Mouse (Mus musculus) intestine, postnatal 0 days (tissue): ENCODE results near the gene Tmem170b. TPM values are rescaled to one million over a fixed set of nuclear protein-coding genes. Genes with fewer than 3 reads are reported as not detected.

ENCODE experiments used
- ATAC-seq: fragments of 200-750 bp; cut with Nextera tagmentation; 2 replicates; pipeline ENCODE4 v1.8.0; 2017; ENCODE audit warnings: mild to moderate bottlenecking, moderate TSS enrichment, moderate library complexity
- H3K27ac ChIP-seq: fragments of 300-500 bp; sonication (generic); 2 replicates; pipeline ENCODE4 v1.5.1; 2014; ENCODE audit warnings: mild to moderate bottlenecking, low read depth, low read length, moderate library complexity
- H3K27me3 ChIP-seq: fragments of 300-500 bp; sonication (generic); replicated peaks from 2 replicates; pipeline ENCODE4 v1.6.1; 2014; ENCODE audit warnings: low read length, mixed read lengths; ENCODE audit not compliant: control insufficient read depth, insufficient read depth
- H3K36me3 ChIP-seq: fragments of 300-500 bp; sonication (generic); 2 replicates; pipeline ENCODE4 v1.6.1; 2014; ENCODE audit warnings: mild to moderate bottlenecking, moderate library complexity; ENCODE audit not compliant: control insufficient read depth, insufficient read depth
- H3K4me1 ChIP-seq: fragments of 300-500 bp; sonication (generic); replicated peaks from 2 replicates; pipeline ENCODE4 v1.6.1; 2014; ENCODE audit warnings: antibody characterized with exemption, low read length, mixed read lengths; ENCODE audit not compliant: control insufficient read depth, insufficient read depth
- H3K4me2 ChIP-seq: fragments of 300-500 bp; sonication (generic); replicated peaks from 2 replicates; pipeline ENCODE4 v1.6.1; 2014; ENCODE audit warnings: low read depth, mild to moderate bottlenecking, moderate library complexity
- H3K4me3 ChIP-seq: fragments of 300-500 bp; sonication (generic); 2 replicates; pipeline ENCODE4 v1.5.1; 2014; ENCODE audit warnings: low read depth, low read length
- H3K9ac ChIP-seq: fragments of 300-500 bp; sonication (generic); 2 replicates; pipeline ENCODE4 v1.6.1; 2014; ENCODE audit warnings: mild to moderate bottlenecking, low read depth, low read length
- H3K9me3 ChIP-seq: fragments of 300-500 bp; sonication (generic); 2 replicates; pipeline ENCODE4 v1.6.1; 2016; ENCODE audit warnings: mixed run types; ENCODE audit not compliant: control insufficient read depth
- CTCF ChIP-seq: sonication (generic); IDR thresholded peaks from 2 replicates; pipeline ENCODE4 v1.5.1; 2016; ENCODE audit warnings: low read depth, mild to moderate bottlenecking, control low read depth, antibody characterized with exemption, moderate library complexity
- WGBS: fragments of 180-500 bp; shearing (Covaris S2); extraction: QIAGEN DNeasy Blood & Tissue Kit; methylation state at CpG from one replicate; pipeline ENCODE4 v1.1.7; 2014; 5-methylcytosine and 5-hydroxymethylcytosine counted together
- polyA plus RNA-seq: library from polyadenylated mRNA; unstranded; fragments of >200 nt; fragmentation: Nextera tagmentation; extraction: Ambion mirVana; gene quantifications from 2 replicates; pipeline ENCODE4 v1.2.1, GENCODE M21; 2015

Gene Tmem170b
- polyA plus RNA-seq, 1 experiment from 2014 or later: 7.7 TPM

GRCm38 (mm10) chr13:41572351-41572735 is 33.4 kb upstream of the Tmem170b start:
- H3K27me3 ChIP-seq: no peaks in the 10 kb centered on the region
- no peak overlapping the region for H3K27ac ChIP-seq
- 46% methylated on average over 4 of the region's 4 CpGs for WGBS
- H3K4me3 ChIP-seq: no peak overlapping the region
- no peaks in the 10 kb centered on the region for H3K36me3 ChIP-seq
- H3K9ac ChIP-seq: no peak overlapping the region
- 0 out of 2 replicates have a peak, but pooled peaks cover 3% of the 10 kb centered on the region for H3K9me3 ChIP-seq
- no peak for TF ChIP-seq CTCF
- ATAC-seq: no peak
- no peak overlapping the region for H3K4me2 ChIP-seq
- no peaks in the 10 kb centered on the region for H3K4me1 ChIP-seq

- H3K9me3 ChIP-seq: 0 out of 2 replicates have a peak, but pooled peaks cover 3% of the 10 kb centered on the region
- H3K27ac ChIP-seq: no peak overlapping the region
- no peak overlapping the region for H3K4me3 ChIP-seq
- H3K36me3 ChIP-seq: no peaks in the 10 kb centered on the region
- H3K4me2 ChIP-seq: no peak overlapping the region
- H3K9ac ChIP-seq: no peak overlapping the region
- ATAC-seq: no peak
- no peaks in the 10 kb centered on the region for H3K4me1 ChIP-seq
- 0 out of 2 replicates have a peak, but pooled peaks have one; percentile 21 for TF ChIP-seq CTCF
- no peaks in the 10 kb centered on the region for H3K27me3 ChIP-seq
- 42% methylated on average over 4 of the region's 4 CpGs for WGBS
These were observed 32.4 kb upstream of the Tmem170b start for GRCm38 (mm10) chr13:41573126-41573846.

- Histone ChIP-seq H3K36me3 (no peaks in the 10 kb centered on the region), H3K27ac (no peak overlapping the region), H3K9ac (no peak overlapping the region), H3K4me1 (no peaks in the 10 kb centered on the region), H3K4me3 (no peak overlapping the region), H3K9me3 (0 out of 2 replicates have a peak, but pooled peaks cover 3% of the 10 kb centered on the region), H3K27me3 (no peaks in the 10 kb centered on the region), H3K4me2 (no peak overlapping the region)
- 65% methylated on average over 4 of the region's 4 CpGs for WGBS
- ATAC-seq: no peak
- no peak for TF ChIP-seq CTCF
These were observed 24.6 kb upstream of the Tmem170b start for GRCm38 (mm10) chr13:41581058-41581457.

- H3K36me3 ChIP-seq: no peaks in the 10 kb centered on the region
- WGBS: 50% methylated on average over 7 of the region's 7 CpGs
These were observed 21.9 kb upstream of the Tmem170b start for GRCm38 (mm10) chr13:41583666-41584357.

GRCm38 (mm10) chr13:41584358-41584680 is 21.4 kb upstream of the Tmem170b start:
- WGBS: 95% methylated on average over 3 of the region's 3 CpGs

More at GRCm38 (mm10) chr13:41583666-41584357, 21.9 kb upstream of the Tmem170b start:
- no peak overlapping the region for H3K27ac ChIP-seq
- no peak for TF ChIP-seq CTCF
- ATAC-seq: 0 out of 2 replicates have a peak, but pooled peaks have one; percentile 33
- no peaks in the 10 kb centered on the region for H3K27me3 ChIP-seq
- peak overlapping the region; percentile 51 for H3K4me2 ChIP-seq
- no peak overlapping the region for H3K9ac ChIP-seq
- no peaks in the 10 kb centered on the region for H3K9me3 ChIP-seq
- H3K4me3 ChIP-seq: 0 out of 2 replicates have a peak overlapping the region, but pooled peaks have one; percentile 11
- no peaks in the 10 kb centered on the region for H3K4me1 ChIP-seq

GRCm38 (mm10) chr13:41584896-41585295 is 20.8 kb upstream of the Tmem170b start:
- Histone ChIP-seq H3K27ac (no peak overlapping the region), H3K27me3 (no peaks in the 10 kb centered on the region), H3K36me3 (no peaks in the 10 kb centered on the region), H3K4me1 (no peaks in the 10 kb centered on the region), H3K9me3 (no peaks in the 10 kb centered on the region), H3K9ac (no peak overlapping the region), H3K4me2 (no peak overlapping the region), H3K4me3 (no peak overlapping the region)
- 39% methylated on average over 4 of the region's 4 CpGs for WGBS
- TF ChIP-seq CTCF: no peak
- no peak for ATAC-seq

More at GRCm38 (mm10) chr13:41584358-41584680, 21.4 kb upstream of the Tmem170b start:
- Histone ChIP-seq H3K4me1 (no peaks in the 10 kb centered on the region), H3K27me3 (no peaks in the 10 kb centered on the region), H3K4me2 (no peak overlapping the region), H3K9ac (no peak overlapping the region), H3K27ac (no peak overlapping the region), H3K4me3 (no peak overlapping the region), H3K36me3 (no peaks in the 10 kb centered on the region), H3K9me3 (no peaks in the 10 kb centered on the region)
- no peak for TF ChIP-seq CTCF
- ATAC-seq: no peak
